Mouse (Mus musculus): ENCODE results near the gene Prr5.

Prr5 gene

DNA sequence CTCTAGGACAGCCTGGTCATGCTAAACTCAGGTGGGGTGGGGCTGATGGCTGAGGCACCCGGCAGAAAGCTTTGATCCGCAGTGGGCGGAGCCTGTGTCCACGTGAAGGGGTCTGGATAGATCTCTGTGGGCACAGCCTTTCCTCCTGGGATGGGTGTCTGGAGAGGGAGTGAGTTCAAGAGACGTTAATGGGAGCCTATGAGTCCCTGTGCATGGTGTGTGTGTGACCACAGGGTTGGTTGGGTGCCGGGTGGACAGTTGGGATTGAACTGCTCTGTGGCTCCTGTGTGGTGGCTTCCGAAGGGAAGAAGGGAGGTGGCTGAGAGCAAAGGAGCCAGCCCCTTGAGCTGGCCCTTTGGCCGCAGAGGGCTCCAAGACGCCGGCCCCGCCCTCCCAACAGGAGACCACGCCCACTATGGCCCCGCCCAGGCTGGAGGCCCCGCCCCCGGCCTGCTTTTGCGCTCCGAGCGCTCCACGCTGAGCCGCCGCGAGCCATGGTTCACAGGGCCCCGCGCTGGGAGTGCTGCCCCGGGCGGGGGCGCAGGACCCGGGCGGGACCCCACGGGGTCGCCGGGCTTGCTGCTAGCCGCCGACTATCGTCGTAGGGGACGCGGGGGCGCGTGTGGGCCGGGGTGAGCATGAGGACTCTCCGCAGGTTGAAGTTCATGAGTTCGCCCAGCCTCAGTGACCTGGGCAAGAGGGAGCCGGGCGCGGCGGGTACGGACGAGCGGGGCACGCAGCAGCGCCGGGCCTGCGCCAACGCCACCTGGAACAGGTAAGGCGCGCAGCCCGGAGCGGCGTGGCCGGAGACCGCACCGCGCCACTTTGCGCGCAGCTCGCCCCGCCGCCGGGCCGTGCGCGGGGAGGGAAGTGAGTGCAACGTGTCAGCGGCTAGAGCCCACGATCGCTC is 11.4 kb downstream of the Prr5 start:
- peak; percentile 96 for DNase-seq (ENCODE audit: low spot score)

GRCm38 (mm10) chr15:84681455-84682193 is 12.2 kb downstream of the Prr5 start:
- peak; percentile 84 for DNase-seq (ENCODE audit: low spot score)

- no peak for DNase-seq (ENCODE audit: low spot score)
Observed at GRCm38 (mm10) chr15:84682206-84682605, 12.8 kb downstream of the Prr5 start.

DNA sequence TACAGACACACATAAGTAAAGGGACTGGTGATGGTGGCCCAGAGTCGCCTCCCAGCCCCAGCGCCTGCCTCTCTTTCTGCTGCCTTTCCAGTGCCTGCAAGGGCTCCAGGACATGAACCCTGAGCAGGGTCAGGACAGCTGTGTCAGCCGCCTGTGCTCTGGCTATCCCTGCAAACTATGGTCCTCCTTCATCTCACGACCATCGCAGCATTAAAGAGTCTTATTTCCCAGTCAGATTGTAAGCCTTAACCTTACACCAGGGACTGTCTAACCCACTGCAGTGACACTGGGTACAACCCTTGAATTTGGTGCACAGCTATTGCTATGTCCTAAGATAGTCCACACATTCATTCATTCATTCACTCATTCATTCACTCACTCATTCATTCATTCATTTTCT is 13.4 kb downstream of the Prr5 start:
- no peak for DNase-seq (ENCODE audit: low spot score)

GRCm38 (mm10) chr15:84684520-84684919 is 15.1 kb downstream of the Prr5 start:
- DNase-seq (ENCODE audit: low spot score) = no peak

DNA sequence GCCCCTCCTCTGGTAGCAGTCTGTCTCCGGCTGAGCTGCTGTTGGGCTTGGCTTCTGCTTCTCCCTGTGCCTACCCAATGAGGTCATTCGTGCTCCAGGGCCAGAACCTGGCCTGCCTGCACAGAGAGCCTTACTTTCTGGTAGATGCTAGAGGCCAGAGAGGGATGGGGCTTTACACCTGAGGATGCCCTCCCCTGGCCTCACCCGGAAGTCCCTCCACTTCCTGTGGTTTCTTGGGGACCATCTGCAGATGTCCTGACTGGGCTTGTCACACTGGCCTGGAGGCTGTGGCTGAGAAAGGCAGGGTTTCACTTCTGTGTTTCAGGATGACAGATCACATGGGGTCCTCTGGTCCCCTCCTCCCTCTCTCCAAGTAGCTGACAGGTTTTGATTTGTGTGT is 16.0 kb downstream of the Prr5 start:
- DNase-seq (ENCODE audit: low spot score) = no peak

DNA sequence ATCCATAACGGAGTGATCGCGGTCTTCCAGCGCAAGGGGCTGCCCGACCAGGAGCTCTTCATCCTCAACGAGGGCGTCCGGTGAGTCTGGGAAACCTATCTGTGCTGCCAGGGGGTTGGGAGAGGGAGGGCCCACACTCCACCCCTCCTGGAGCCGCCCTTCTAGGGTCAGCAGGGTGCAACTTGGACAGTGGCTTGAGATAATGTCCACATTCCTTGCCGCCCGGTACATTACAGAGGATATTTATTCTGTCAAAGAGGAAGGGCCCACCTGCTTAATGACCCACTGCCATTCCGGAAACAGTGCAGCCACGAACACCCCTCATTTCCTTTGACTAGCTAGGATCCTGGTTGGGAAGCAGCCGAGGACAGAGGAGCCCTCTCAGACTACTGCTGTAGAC is 18.5 kb downstream of the Prr5 start:
- DNase-seq (ENCODE audit: low spot score) = no peak

- no peak for DNase-seq (ENCODE audit: low spot score)
Observed at GRCm38 (mm10) chr15:84689356-84689755, 19.9 kb downstream of the Prr5 start.

GRCm38 (mm10) chr15:84691513-84691912 is 22.1 kb downstream of the Prr5 start:
- no peak for DNase-seq (ENCODE audit: low spot score)

DNA sequence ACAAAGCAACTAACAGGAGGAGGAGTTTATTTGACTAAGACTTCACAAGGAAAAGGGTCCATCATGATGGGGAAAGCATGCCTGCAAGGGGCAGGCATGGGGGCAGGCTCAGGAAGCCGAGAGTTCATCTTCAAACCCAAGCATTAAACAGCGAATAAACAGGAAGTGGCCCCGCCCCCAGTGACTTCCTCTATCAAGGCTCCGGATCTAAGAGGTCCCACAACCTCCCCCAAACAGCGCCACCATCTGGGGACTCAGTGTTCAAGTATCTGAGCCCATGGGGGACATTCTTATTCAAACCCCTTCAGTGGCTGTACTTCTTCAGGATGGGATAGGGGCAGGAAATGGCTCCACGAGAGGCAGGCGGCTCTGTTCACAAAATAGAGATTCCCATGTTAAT is 23.2 kb downstream of the Prr5 start:
- no peak for DNase-seq (ENCODE audit: low spot score)

DNA sequence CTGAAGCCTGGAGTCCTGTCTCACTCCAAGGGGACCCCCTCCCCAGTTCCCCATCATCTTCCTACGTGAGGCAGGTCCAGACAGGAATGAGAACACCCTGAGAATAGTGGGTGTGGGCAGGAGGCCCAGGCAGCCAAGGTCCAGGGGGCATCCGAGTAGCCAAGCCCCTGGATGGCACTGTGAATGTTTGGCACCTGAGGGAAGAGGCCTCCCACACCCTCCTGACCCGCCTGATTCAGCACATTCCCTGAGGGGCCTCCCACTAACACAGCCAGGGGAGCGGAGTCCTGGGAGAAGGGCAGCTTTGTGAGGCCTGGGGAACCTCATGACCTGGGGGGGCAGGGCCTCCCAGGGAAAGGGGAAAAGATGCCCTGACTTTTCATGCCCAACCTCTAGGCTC is 26.6 kb downstream of the Prr5 start:
- DNase-seq (ENCODE audit: low spot score) = no peak

DNA sequence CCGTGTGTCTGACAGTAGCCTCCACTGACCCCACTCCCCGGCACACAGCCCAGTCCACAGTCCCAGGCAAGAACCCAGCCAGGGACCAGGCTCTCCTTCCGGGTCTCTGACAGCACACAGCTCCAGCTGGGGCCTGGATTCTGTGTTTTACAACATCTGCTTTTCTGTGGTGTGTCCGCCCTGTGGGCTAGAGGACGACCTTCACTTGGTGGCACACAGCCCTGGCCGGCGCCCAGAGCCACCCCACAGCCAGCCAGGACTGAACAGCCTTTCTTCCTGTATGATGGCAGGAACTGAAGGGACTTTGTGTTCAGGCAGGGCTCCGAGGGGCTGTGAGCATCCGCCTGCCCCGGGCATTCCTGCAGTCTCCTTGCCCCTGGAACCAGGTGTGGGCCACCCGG is 28.2 kb downstream of the Prr5 start:
- no peak for DNase-seq (ENCODE audit: low spot score)

GRCm38 (mm10) chr15:84698189-84698588 is 28.8 kb downstream of the Prr5 start:
- DNase-seq (ENCODE audit: low spot score) = no peak

GRCm38 (mm10) chr15:84700147-84700794 is 30.9 kb downstream of the Prr5 start:
- DNase-seq (ENCODE audit: low spot score) = peak; percentile 72

DNA sequence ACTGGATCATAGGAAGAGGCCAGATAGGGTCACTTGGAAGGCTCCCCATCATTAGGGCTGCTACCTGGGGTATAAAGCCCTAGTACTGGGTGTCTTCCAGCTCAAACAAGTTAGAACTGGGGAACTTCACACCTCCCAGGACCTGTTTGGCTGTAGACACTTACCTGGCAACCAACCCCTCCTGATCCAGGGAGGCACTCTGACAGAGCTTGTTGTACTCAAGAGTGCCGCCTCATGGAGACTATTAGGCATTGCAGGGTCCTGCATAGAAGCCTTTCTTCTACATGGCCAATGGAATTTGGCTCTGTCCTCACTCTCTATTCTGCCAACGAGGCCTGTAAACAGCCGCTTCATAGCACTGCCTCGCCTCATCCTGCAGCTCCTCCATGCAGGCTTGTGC is 32.5 kb downstream of the Prr5 start:
- no peak for DNase-seq (ENCODE audit: low spot score)

DNA sequence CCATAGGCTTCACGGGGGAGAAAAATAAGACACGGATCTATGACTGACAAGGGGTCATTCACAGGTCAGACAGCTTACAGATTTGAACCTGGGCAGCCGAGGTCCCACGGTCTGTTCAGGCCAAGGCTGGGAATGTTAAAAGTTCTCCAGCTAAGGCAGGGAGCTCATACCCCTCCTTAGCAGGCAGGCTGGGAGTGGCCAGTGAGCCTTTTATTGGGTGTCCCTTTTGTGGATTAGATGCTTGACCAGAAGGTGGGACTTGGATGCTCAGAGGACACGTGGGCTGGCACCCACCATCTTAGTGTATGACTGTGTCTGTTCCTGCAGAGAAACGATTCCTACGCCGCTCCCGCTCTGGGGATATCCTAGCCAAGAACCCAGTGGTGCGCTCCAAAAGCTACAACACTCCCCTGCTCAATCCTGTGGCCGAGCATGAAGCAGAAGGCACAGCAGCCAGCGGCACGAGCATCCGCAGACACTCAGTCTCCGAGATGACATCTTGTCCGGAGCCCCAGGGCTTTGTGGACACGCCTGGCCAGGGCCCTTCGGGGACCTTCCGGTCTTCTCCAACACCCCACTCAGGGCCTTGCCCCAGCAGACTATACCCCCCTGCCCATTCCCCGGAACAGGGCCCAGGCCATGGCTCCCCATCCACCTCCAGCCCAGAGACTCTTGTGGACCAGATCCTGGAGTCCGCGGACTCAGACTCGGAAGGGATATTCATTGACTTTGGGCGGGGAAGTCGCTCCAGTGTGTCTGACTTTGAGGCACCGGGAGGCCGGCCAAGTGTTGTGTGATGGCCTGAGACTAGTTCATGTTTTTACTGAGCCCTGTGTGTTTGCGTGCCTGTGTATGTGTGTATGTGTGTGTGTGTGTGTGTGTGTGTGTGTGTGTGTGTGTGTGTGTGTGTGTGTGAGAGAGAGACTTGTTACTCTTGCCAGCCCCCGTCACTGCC is 33.2 kb downstream of the Prr5 start:
- no peak for DNase-seq (ENCODE audit: low spot score)

GRCm38 (mm10) chr15:84703992-84704391 is 34.6 kb downstream of the Prr5 start:
- DNase-seq (ENCODE audit: low spot score) = no peak

GRCm38 (mm10) chr15:84705351-84705901 is 36.0 kb downstream of the Prr5 start:
- DNase-seq (ENCODE audit: low spot score) = no peak

DNA sequence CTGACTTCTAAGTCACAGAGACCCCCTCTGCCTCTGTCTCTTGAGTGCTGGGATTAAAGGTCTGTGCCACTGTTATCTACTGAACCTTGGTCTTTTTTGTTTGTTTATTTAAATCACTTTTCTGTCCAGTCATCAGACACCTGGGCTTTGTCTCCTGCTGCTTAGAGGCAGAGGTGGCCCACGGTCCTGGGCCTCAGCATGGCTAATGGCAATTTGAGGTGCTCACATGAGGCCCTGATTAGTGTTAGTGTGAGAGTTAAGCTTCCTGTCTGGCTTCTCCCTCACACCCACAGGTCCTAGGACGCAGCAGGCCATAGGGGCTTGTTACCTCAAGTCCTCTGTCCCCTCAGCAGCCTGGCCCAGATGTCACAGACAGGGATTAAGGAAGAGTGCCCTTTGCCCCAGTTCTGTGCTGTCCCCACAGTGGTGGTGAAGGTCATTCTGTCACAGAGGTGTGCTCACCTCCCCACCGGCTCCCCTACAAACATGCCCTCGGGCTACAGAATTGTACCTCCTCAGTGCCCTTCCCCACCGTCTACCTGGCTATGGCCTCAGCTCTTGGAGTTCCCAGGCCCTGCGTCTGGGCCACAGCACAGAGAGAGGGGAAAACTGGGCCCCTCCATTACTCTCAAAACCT is 37.7 kb downstream of the Prr5 start:
- peak; percentile 77 for DNase-seq (ENCODE audit: low spot score)

DNA sequence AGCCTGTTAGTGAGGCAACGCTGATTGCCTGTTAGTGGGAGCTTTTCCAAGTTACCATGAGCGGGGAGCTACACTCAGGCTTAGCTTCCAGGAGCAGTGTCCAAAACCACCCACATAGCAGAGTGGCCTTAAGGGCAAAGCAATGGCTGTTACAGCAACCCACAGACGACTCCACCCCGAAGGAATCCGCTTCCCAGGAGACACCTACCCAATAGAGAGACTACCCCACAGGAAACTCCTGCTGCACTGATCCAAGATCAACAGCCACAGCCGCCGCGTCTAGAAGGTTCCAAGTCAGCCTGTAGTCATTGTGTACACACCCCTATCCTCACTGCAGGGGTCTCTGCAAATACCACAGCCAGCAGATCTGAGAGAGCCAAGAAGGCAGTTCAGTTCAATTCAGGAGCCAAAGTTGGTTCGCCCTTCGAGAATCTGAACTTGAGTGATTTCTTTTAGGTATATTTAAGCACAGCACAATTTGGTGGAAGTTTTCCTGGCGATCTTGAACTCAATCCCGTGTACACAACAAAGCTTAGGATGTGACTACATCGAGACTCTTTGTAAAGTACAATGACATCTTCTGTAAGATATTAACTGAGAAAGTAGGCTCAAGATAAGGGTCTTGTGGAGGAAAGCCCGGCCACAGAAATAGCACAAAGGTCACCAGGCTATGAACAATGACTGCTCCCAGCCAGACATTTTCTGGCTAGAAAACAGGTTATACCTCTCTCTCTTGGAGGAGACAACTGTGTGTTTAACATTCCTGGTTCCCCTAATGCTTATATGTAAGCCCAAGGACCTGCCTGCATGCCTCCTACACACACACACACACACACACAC is 43.4 kb downstream of the Prr5 start:
- peak; percentile 78 for DNase-seq (ENCODE audit: low spot score)

Measured in yolk sac, embryonic 10.5 days (tissue).